Mouse (Mus musculus) heart, embryonic 11.5 days (tissue): Measurements from ENCODE around the gene Mxra7. TPM values are rescaled to one million over a fixed set of nuclear protein-coding genes. Genes with fewer than 3 reads are reported as not detected.

Experiments used
- ATAC-seq: fragments of 200-750 bp; cut with Nextera tagmentation; replicated peaks from 2 replicates; pipeline ENCODE4 v1.8.0; 2017; ENCODE audit warnings: moderate library complexity; ENCODE audit not compliant: insufficient number of reproducible peaks, low FRiP score, low TSS enrichment
- H3K27ac ChIP-seq: fragments of 300-500 bp; sonication (generic); 2 replicates; pipeline ENCODE4 v1.5.1; 2014; ENCODE audit warnings: mild to moderate bottlenecking, low read depth, low read length
- H3K27me3 ChIP-seq: fragments of 300-500 bp; sonication (generic); 2 replicates; pipeline ENCODE4 v1.6.1; 2014; ENCODE audit warnings: mild to moderate bottlenecking, low read length, mixed read lengths; ENCODE audit not compliant: control insufficient read depth, insufficient read depth
- H3K36me3 ChIP-seq: fragments of 300-500 bp; sonication (generic); 2 replicates; pipeline ENCODE4 v1.6.1; 2014; ENCODE audit warnings: mild to moderate bottlenecking, low read length, moderate library complexity, mixed read lengths; ENCODE audit not compliant: control insufficient read depth, insufficient read depth
- H3K4me1 ChIP-seq: fragments of 300-500 bp; sonication (generic); 2 replicates; pipeline ENCODE4 v1.6.1; 2014; ENCODE audit warnings: low read length; ENCODE audit not compliant: control insufficient read depth, insufficient read depth
- H3K4me2 ChIP-seq: fragments of 300-500 bp; sonication (generic); 2 replicates; pipeline ENCODE4 v1.6.1; 2014; ENCODE audit warnings: mild to moderate bottlenecking, moderate library complexity
- H3K4me3 ChIP-seq: fragments of 300-500 bp; sonication (generic); 2 replicates; pipeline ENCODE4 v1.5.1; 2014; ENCODE audit warnings: low read depth, low read length
- H3K9ac ChIP-seq: fragments of 300-500 bp; sonication (generic); 2 replicates; pipeline ENCODE4 v1.6.1; 2014; ENCODE audit warnings: mild to moderate bottlenecking, low read depth, low read length, moderate library complexity
- H3K9me3 ChIP-seq: fragments of 300-500 bp; sonication (generic); replicated peaks from 2 replicates; pipeline ENCODE4 v1.6.1; 2016; ENCODE audit warnings: low read length; ENCODE audit not compliant: control insufficient read depth
- WGBS: fragments of 180-500 bp; shearing (Covaris S2); extraction: QIAGEN DNeasy Blood & Tissue Kit; methylation state at CpG from one replicate; pipeline ENCODE4 v1.1.7; 2014; ENCODE audit not compliant: insufficient replicate concordance; 5-methylcytosine and 5-hydroxymethylcytosine counted together
- polyA plus RNA-seq: library from polyadenylated mRNA; unstranded; fragments of >200 nt; fragmentation: Nextera tagmentation; extraction: Ambion mirVana; gene quantifications from 2 replicates; pipeline ENCODE4 v1.2.1, GENCODE M21; 2014

The Mxra7 gene
- polyA plus RNA-seq, 1 experiment from 2014 or later: 15.9 TPM

DNA sequence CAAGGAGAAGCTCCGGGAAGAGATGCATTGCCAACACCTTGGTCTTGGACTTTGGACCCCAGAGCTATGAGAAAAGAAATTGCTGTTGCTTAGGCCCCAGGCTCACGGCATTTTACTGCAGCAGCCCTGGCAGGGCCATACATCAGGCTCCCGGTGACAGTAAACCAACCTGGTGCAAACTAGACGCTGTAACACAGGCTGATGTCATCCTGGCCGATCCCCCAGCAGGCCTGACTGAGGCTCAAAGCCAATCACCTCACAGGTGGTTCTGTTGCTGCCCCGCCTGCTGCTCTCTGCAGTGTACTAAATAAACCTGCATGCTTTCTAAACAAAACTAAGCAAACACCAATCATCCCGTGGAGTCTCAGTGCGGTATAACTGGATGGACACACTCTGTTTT, 9.1 kb downstream of the Mxra7 start:
- no peaks in the 10 kb centered on the region for H3K9me3 ChIP-seq
- H3K4me3 ChIP-seq: no peak overlapping the region
- ATAC-seq: no peak
- no peaks in the 10 kb centered on the region for H3K27me3 ChIP-seq
- no peak overlapping the region for H3K4me2 ChIP-seq
- peak overlapping the region; percentile 3; the same call in 1 of the 2 replicates for H3K9ac ChIP-seq
- no peak overlapping the region for H3K27ac ChIP-seq
- 54% methylated on average over 8 of the region's 8 CpGs for WGBS
- peaks cover 52% of the 10 kb centered on the region for H3K4me1 ChIP-seq
- no peaks in the 10 kb centered on the region for H3K36me3 ChIP-seq

DNA sequence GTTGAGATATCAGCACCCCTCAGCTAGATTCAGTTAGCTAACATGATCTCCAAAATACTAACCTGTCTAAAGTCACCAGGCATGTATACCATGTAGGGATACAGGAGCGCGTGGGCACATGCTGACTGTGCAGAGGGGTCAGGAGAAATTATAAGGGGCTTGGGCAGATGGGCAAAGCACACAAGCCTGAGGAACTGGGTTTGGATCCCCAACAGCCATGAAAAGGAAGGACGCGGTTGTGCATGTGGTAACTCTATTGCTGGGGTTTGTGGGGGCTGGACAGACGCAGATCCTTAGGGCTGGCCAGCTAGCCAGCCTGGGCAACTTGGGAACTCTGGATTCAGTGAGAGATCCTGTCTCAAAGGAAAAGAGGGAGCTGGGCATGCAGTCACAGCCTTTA, 10.3 kb downstream of the Mxra7 start:
- Histone ChIP-seq H3K4me3 (no peak overlapping the region), H3K4me2 (no peak overlapping the region), H3K36me3 (no peaks in the 10 kb centered on the region), H3K9ac (no peak overlapping the region), H3K27ac (no peak overlapping the region), H3K9me3 (no peaks in the 10 kb centered on the region), H3K4me1 (peaks cover 61% of the 10 kb centered on the region), H3K27me3 (no peaks in the 10 kb centered on the region)
- ATAC-seq: no peak
- 91% methylated on average over 5 of the region's 5 CpGs for WGBS

- H3K9me3 ChIP-seq: no peaks in the 10 kb centered on the region
- H3K9ac ChIP-seq: no peak overlapping the region
- no peaks in the 10 kb centered on the region for H3K27me3 ChIP-seq
- H3K36me3 ChIP-seq: no peaks in the 10 kb centered on the region
- no peak overlapping the region for H3K4me2 ChIP-seq
- H3K4me3 ChIP-seq: no peak overlapping the region
- no peak overlapping the region for H3K27ac ChIP-seq
- peaks cover 60% of the 10 kb centered on the region for H3K4me1 ChIP-seq
- ATAC-seq: no peak
- WGBS: 61% methylated on average over 5 of the region's 5 CpGs
These were observed 11.1 kb downstream of the Mxra7 start for GRCm38 (mm10) chr11:116816769-116817168.

- H3K9me3 ChIP-seq: no peaks in the 10 kb centered on the region
- 0 out of 2 replicates have a peak overlapping the region, but pooled peaks have one; percentile 56 for H3K9ac ChIP-seq
- H3K4me1 ChIP-seq: peaks cover 52% of the 10 kb centered on the region
- no peak overlapping the region for H3K4me3 ChIP-seq
- peak overlapping the region; percentile 35; the same call in 1 of the 2 replicates for H3K4me2 ChIP-seq
- H3K27ac ChIP-seq: peak overlapping the region; percentile 77
- 30% methylated on average over 7 of the region's 7 CpGs for WGBS
- ATAC-seq: no peak
- no peaks in the 10 kb centered on the region for H3K27me3 ChIP-seq
- no peaks in the 10 kb centered on the region for H3K36me3 ChIP-seq
These were observed 12.9 kb downstream of the Mxra7 start for GRCm38 (mm10) chr11:116814884-116815415.

DNA sequence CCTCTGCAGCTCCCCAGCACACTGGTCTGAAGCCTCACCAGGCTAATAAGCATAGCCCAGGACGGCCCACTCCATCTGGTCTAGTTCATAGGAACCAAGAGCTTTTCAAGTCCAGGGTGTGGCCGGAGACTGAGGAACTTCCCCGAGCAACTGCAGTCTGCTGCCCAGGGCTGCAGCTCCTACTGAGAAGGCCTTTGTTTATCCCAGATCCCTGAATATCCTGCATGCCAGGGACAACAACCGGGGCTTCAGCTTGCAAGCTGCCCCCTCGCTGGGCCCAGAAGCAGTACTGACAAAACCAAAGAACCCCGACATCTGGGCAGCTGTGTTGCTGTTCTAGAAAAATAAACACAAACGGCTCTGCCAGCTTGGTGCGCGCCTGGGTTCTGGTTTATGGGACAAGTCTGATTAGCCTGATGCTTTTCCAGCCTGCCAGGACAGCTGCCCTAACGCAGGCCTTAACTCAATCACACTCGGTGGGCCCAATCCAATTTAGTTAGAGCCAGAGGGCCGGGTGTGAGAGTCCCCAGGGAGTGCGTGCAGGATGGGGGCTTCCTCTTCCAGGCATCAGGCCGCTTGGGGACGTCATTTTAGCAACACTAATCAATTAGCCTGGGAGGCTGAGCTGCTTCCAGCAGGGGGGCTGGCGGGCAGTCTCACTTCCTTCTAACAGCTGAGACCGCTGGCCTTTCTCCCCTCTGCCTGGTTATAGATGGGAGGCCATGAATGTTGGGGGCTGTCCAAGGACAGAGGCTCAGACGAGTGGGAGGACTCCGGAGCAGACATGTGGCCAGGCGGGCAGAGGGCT, 13.6 kb downstream of the Mxra7 start:
- Histone ChIP-seq H3K9ac (peak overlapping the region; percentile 56; the same call in 1 of the 2 replicates), H3K4me2 (peak overlapping the region; percentile 35; the same call in 1 of the 2 replicates), H3K4me1 (peaks cover 52% of the 10 kb centered on the region), H3K9me3 (no peaks in the 10 kb centered on the region), H3K27ac (peak overlapping the region; percentile 77), H3K36me3 (no peaks in the 10 kb centered on the region), H3K4me3 (no peak overlapping the region), H3K27me3 (no peaks in the 10 kb centered on the region)
- 16% methylated on average over 20 of the region's 20 CpGs for WGBS
- no peak for ATAC-seq

GRCm38 (mm10) chr11:116813610-116814009, 14.2 kb downstream of the Mxra7 start:
- Histone ChIP-seq H3K4me1 (peaks cover 46% of the 10 kb centered on the region), H3K4me3 (no peak overlapping the region), H3K27ac (peak overlapping the region; percentile 77), H3K4me2 (no peak overlapping the region), H3K9ac (no peak overlapping the region), H3K27me3 (no peaks in the 10 kb centered on the region), H3K9me3 (no peaks in the 10 kb centered on the region), H3K36me3 (no peaks in the 10 kb centered on the region)
- 77% methylated on average over 13 of the region's 13 CpGs for WGBS
- ATAC-seq: no peak

GRCm38 (mm10) chr11:116812793-116813529, 14.9 kb downstream of the Mxra7 start:
- no peaks in the 10 kb centered on the region for H3K27me3 ChIP-seq
- H3K4me1 ChIP-seq: peaks cover 46% of the 10 kb centered on the region
- H3K9ac ChIP-seq: no peak overlapping the region
- peak overlapping the region; percentile 77; the same call in 1 of the 2 replicates for H3K27ac ChIP-seq
- no peaks in the 10 kb centered on the region for H3K9me3 ChIP-seq
- H3K4me3 ChIP-seq: no peak overlapping the region
- no peaks in the 10 kb centered on the region for H3K36me3 ChIP-seq
- H3K4me2 ChIP-seq: peak overlapping the region; percentile 31; the same call in 1 of the 2 replicates
- 44% methylated on average over 21 of the region's 21 CpGs for WGBS
- no peak; the same call in 1 of the 2 replicates for ATAC-seq

DNA sequence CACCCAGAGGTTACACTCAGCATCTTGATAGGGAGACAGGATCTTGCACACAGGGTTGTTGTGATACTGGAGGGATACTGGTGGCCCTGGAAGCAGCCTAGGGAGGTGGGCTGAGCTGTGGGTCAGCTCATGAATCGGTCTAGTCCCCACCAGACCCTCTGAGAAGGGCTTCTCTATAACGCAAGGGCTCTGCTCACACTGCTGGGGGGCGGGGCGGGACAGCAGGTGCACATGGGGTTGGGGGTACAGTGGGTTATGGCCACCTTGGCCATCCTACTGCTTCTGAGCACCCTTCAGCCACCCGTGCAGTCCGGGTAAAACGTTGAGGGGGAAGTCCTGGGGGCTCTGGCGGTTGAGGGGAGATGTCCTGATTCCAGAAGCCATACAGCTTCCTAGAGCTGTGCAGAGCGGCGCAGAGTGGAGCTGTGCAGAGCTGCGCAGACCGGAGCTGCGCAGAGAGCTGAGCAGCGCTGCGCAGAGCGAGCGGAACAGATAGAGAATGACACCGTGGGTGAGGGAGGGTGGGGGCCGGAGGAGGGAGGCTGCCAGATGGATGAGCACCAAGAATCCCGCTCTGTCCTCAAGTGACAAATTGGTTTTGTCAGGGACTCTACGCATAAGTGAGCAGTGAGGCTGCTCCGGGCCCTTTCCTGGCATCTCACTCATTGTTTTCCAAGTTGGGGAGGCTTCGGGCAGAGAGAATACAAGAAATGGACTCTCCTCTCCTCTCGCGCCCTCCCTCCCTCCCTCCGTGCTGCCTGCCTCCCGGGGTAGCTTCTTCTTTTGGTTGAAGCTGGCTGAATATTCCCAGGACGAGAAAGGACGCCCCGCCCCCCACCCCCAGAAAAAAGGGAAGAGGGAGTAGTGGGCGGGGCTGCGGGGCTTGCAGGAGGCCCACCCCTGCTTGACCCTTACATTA, 16.6 kb downstream of the Mxra7 start:
- Histone ChIP-seq H3K27me3 (no peaks in the 10 kb centered on the region), H3K4me2 (peak overlapping the region; percentile 77), H3K9ac (peak overlapping the region; percentile 65), H3K4me1 (peaks cover 43% of the 10 kb centered on the region), H3K4me3 (peak overlapping the region; percentile 44), H3K36me3 (no peaks in the 10 kb centered on the region), H3K9me3 (no peaks in the 10 kb centered on the region), H3K27ac (peak overlapping the region; percentile 50; the same call in 1 of the 2 replicates)
- peak; percentile 71 for ATAC-seq
- WGBS: 11% methylated on average over 28 of the region's 32 CpGs
